Mouse (Mus musculus) heart, embryonic 15.5 days (tissue): ENCODE measurements at regions not wholly inside any gene's neighbourhood (a gene's known extent, or its start where the extent isn't known, plus 50 kb on each side); places are given as distances from the start of the nearest gene placed in this dataset.
"Not testable (repeated sequence)": the region's sequence is repeated elsewhere in the genome, so short reads cannot be mapped to it uniquely, and the experiment has no call there.

Source experiments
- ATAC-seq: fragments of 200-750 bp; cut with Nextera tagmentation; replicated peaks from 2 replicates; pipeline ENCODE4 v1.8.0; 2017; ENCODE audit warnings: low read depth, moderate TSS enrichment; ENCODE audit not compliant: insufficient number of reproducible peaks, insufficient read depth, low FRiP score
- H3K27ac ChIP-seq: fragments of 300-500 bp; sonication (generic); 2 replicates; pipeline ENCODE4 v1.5.1; 2015; ENCODE audit warnings: mild to moderate bottlenecking, inconsistent platforms
- H3K27me3 ChIP-seq: fragments of 300-500 bp; sonication (generic); 2 replicates; pipeline ENCODE4 v1.6.1; 2015; ENCODE audit warnings: inconsistent platforms
- H3K36me3 ChIP-seq: fragments of 300-500 bp; sonication (generic); 2 replicates; pipeline ENCODE4 v1.6.1; 2015; ENCODE audit warnings: mild to moderate bottlenecking, inconsistent platforms
- H3K4me1 ChIP-seq: fragments of 300-500 bp; sonication (generic); replicated peaks from 2 replicates; pipeline ENCODE4 v1.6.1; 2015; ENCODE audit warnings: inconsistent platforms
- H3K4me2 ChIP-seq: fragments of 300-500 bp; sonication (generic); 2 replicates; pipeline ENCODE4 v1.6.1; 2015; ENCODE audit warnings: inconsistent platforms, mild to moderate bottlenecking, moderate library complexity
- H3K4me3 ChIP-seq: fragments of 300-500 bp; sonication (generic); 2 replicates; pipeline ENCODE4 v1.5.1; 2015; ENCODE audit warnings: mild to moderate bottlenecking, inconsistent platforms
- H3K9ac ChIP-seq: fragments of 300-500 bp; sonication (generic); 2 replicates; pipeline ENCODE4 v1.6.1; 2015; ENCODE audit warnings: mild to moderate bottlenecking, inconsistent platforms
- H3K9me3 ChIP-seq: fragments of 300-500 bp; sonication (generic); replicated peaks from 2 replicates; pipeline ENCODE4 v1.6.1; 2016; ENCODE audit warnings: inconsistent platforms
- WGBS: fragments of 180-500 bp; shearing (Covaris S2); methylation state at CpG from one replicate; pipeline ENCODE4 v1.1.7; 2015; ENCODE audit warnings: mixed read lengths; 5-methylcytosine and 5-hydroxymethylcytosine counted together

DNA sequence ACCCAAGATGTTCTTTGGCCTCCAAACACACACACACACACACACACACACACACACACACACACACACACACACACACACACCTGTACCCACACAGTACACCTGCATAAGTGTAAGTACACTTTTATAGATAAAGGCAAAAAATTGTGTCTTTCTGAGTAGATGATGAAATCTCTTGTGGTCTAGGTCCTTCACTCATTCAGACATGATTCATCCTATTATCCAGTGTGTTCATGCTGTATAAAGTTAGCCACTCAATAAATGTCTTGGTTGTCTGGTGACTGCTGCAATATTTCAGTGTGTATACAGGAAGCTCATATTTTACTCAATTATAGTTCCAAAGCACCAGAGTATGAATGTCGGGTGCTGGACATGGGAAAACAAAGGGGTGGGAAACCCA, 131.5 kb upstream of the Gm21897 start:
- Histone ChIP-seq H3K4me1 (no peaks in the 10 kb centered on the region), H3K9ac (no peak overlapping the region), H3K4me2 (no peak overlapping the region), H3K27ac (no peak overlapping the region), H3K4me3 (no peak overlapping the region), H3K36me3 (no peaks in the 10 kb centered on the region), H3K27me3 (no peaks in the 10 kb centered on the region), H3K9me3 (no peaks in the 10 kb centered on the region)
- ATAC-seq = no peak
- 83% methylated on average over 1 of the region's 1 CpGs for WGBS

GRCm38 (mm10) chr16:15194926-15195711, 122.1 kb upstream of the Gm21897 start:
- Histone ChIP-seq H3K4me3 (no peak overlapping the region), H3K4me2 (no peak overlapping the region), H3K9me3 (no peaks in the 10 kb centered on the region), H3K36me3 (no peaks in the 10 kb centered on the region), H3K4me1 (peaks cover 15% of the 10 kb centered on the region), H3K27me3 (no peaks in the 10 kb centered on the region), H3K9ac (no peak overlapping the region), H3K27ac (peak overlapping the region; percentile 73)
- 33% methylated on average over 6 of the region's 6 CpGs for WGBS
- peak; percentile 63; the same call in 1 of the 2 replicates for ATAC-seq

- not testable (repeated sequence) for H3K9ac ChIP-seq, H3K27me3 ChIP-seq, H3K9me3 ChIP-seq, H3K4me2 ChIP-seq, ATAC-seq, H3K4me3 ChIP-seq, H3K36me3 ChIP-seq
- Histone ChIP-seq H3K27ac (peak overlapping the region; percentile 73), H3K4me1 (peaks cover 15% of the 10 kb centered on the region)
- WGBS = 80% methylated on average over 8 of the region's 12 CpGs
Measured at GRCm38 (mm10) chr16:15195931-15196330, 121.3 kb upstream of the Gm21897 start.

GRCm38 (mm10) chr16:15196855-15197254, 120.4 kb upstream of the Gm21897 start:
- H3K27ac ChIP-seq = no peak overlapping the region
- no peak overlapping the region for H3K4me3 ChIP-seq
- ATAC-seq = no peak
- peaks cover 15% of the 10 kb centered on the region for H3K4me1 ChIP-seq
- H3K36me3 ChIP-seq = no peaks in the 10 kb centered on the region
- H3K9me3 ChIP-seq = no peaks in the 10 kb centered on the region
- H3K4me2 ChIP-seq = no peak overlapping the region
- H3K27me3 ChIP-seq = no peaks in the 10 kb centered on the region
- no peak overlapping the region for H3K9ac ChIP-seq

DNA sequence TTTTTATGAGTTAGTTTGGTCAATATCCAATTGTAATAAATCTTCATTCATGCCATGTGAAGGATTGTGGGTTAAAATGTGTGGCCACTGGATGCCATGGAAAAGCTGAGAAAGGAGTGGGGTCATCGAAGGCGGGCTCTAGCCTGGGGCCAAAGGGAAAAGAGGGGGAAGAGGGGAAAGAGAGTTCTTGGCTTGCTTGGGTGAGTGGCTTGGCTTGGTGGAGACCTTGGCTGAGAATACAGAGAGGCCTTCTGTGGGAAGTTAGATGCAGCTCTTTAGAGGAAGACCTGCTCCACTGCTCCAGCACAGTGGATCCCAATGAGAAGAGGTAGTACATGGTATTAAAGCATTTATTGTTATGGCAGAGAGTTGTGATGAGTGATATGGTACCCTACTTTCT, 101.3 kb upstream of the Gm21897 start:
- no peak overlapping the region for H3K27ac ChIP-seq
- no peaks in the 10 kb centered on the region for H3K9me3 ChIP-seq
- H3K4me1 ChIP-seq = no peaks in the 10 kb centered on the region
- no peak overlapping the region for H3K9ac ChIP-seq
- no peak overlapping the region for H3K4me2 ChIP-seq
- WGBS = 85% methylated on average over 2 of the region's 2 CpGs
- no peak for ATAC-seq
- H3K4me3 ChIP-seq = no peak overlapping the region
- H3K36me3 ChIP-seq = no peaks in the 10 kb centered on the region
- H3K27me3 ChIP-seq = no peaks in the 10 kb centered on the region

- H3K27ac ChIP-seq = no peak overlapping the region
- no peaks in the 10 kb centered on the region for H3K27me3 ChIP-seq
- H3K9me3 ChIP-seq = no peaks in the 10 kb centered on the region
- H3K4me2 ChIP-seq = no peak overlapping the region
- H3K4me3 ChIP-seq = no peak overlapping the region
- no peaks in the 10 kb centered on the region for H3K36me3 ChIP-seq
- ATAC-seq = no peak
- 61% methylated on average over 4 of the region's 4 CpGs for WGBS
- H3K4me1 ChIP-seq = no peaks in the 10 kb centered on the region
- H3K9ac ChIP-seq = no peak overlapping the region
Measured at GRCm38 (mm10) chr16:15220961-15221547, 96.2 kb upstream of the Gm21897 start.

GRCm38 (mm10) chr16:15237836-15238235, 79.4 kb upstream of the Gm21897 start:
- no peaks in the 10 kb centered on the region for H3K9me3 ChIP-seq
- no peak overlapping the region for H3K9ac ChIP-seq
- ATAC-seq = no peak
- H3K27me3 ChIP-seq = no peaks in the 10 kb centered on the region
- H3K4me2 ChIP-seq = no peak overlapping the region
- no peak overlapping the region for H3K4me3 ChIP-seq
- no peaks in the 10 kb centered on the region for H3K36me3 ChIP-seq
- no peaks in the 10 kb centered on the region for H3K4me1 ChIP-seq
- no peak overlapping the region for H3K27ac ChIP-seq

DNA sequence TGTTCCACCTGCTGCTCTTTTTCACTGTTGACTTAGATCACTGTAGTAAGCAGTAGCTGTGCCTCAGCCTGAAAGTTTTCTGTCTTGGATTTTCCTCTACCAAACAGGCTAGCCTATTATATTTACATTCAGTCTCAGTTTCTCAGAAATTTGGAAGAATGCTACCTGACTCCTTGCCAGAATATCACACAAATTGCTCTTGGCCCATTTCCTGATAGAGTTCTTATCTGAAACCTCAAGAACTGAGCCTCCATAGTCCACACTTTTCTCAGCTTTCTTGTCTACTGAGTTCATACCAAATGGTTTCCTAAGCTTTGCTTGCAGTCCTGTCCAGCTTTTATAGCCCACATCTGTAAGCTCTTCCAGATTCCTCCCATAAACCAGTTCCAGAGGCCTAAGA, 78.8 kb upstream of the Gm21897 start:
- Histone ChIP-seq H3K9ac (no peak overlapping the region), H3K4me2 (no peak overlapping the region), H3K27ac (no peak overlapping the region), H3K4me1 (no peaks in the 10 kb centered on the region), H3K27me3 (no peaks in the 10 kb centered on the region), H3K4me3 (no peak overlapping the region), H3K36me3 (no peaks in the 10 kb centered on the region), H3K9me3 (no peaks in the 10 kb centered on the region)
- ATAC-seq = no peak

GRCm38 (mm10) chr16:15250186-15250585, 67.1 kb upstream of the Gm21897 start:
- ATAC-seq = no peak
- Histone ChIP-seq H3K4me2 (no peak overlapping the region), H3K36me3 (no peaks in the 10 kb centered on the region), H3K9me3 (no peaks in the 10 kb centered on the region), H3K27ac (no peak overlapping the region), H3K4me3 (no peak overlapping the region), H3K27me3 (no peaks in the 10 kb centered on the region), H3K4me1 (no peaks in the 10 kb centered on the region), H3K9ac (no peak overlapping the region)

DNA sequence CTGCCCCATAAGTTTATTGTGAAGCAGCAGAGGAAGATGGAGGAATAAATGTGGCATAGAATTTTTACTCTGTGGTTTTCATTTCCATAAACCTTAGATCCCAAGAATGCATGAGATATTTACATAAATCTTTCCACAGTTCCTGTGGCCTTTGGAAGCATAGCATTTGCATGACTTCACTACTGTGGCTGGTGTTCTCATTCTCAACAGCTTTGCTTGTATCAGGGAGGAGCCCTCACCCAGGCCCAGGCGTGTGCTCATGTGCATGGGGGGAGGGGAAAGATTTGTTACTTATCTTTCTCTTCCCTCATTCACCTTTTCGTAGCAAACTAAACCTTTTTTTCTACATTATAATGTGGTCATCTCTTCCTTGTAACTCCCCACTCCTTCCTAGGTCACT, 65.6 kb upstream of the Gm21897 start:
- WGBS = 58% methylated on average over 2 of the region's 2 CpGs

GRCm38 (mm10) chr16:15252666-15253347, 64.5 kb upstream of the Gm21897 start:
- Histone ChIP-seq H3K4me3 (no peak overlapping the region), H3K4me2 (no peak overlapping the region), H3K36me3 (no peaks in the 10 kb centered on the region), H3K27ac (peak overlapping the region; percentile 31; the same call in 1 of the 2 replicates), H3K27me3 (no peaks in the 10 kb centered on the region), H3K9me3 (no peaks in the 10 kb centered on the region), H3K4me1 (no peaks in the 10 kb centered on the region), H3K9ac (no peak overlapping the region)
- ATAC-seq = peak; percentile 67
- 56% methylated on average over 6 of the region's 6 CpGs for WGBS

More for the DNA sequence above, 65.6 kb upstream of the Gm21897 start:
- H3K9me3 ChIP-seq = no peaks in the 10 kb centered on the region
- no peak for ATAC-seq
- H3K4me2 ChIP-seq = no peak overlapping the region
- H3K4me1 ChIP-seq = no peaks in the 10 kb centered on the region
- no peaks in the 10 kb centered on the region for H3K27me3 ChIP-seq
- no peak overlapping the region for H3K4me3 ChIP-seq
- H3K36me3 ChIP-seq = no peaks in the 10 kb centered on the region
- H3K9ac ChIP-seq = no peak overlapping the region
- H3K27ac ChIP-seq = no peak overlapping the region

DNA sequence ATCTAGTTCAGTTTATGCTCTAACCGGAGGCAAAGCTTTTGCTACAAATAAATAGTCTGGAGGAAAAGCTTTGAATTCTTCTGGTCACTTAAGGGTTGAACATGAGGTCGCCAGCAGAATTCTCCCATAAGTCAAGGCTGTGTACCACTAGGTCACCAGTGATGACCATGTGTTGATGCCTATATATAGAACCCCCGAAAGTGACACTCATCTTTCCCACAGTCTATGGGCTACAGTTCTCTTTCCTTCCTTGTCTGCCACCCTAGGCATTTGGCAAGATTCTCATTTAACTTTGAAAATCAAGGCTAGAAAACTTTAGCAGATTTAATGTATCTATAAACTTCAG, 63.9 kb upstream of the Gm21897 start:
- 38% methylated on average over 3 of the region's 3 CpGs for WGBS
- ATAC-seq = no peak; the same call in 1 of the 2 replicates
- Histone ChIP-seq H3K27me3 (no peaks in the 10 kb centered on the region), H3K4me1 (no peaks in the 10 kb centered on the region), H3K4me2 (no peak overlapping the region), H3K36me3 (no peaks in the 10 kb centered on the region), H3K27ac (peak overlapping the region; percentile 31; the same call in 1 of the 2 replicates), H3K9me3 (no peaks in the 10 kb centered on the region), H3K9ac (no peak overlapping the region), H3K4me3 (no peak overlapping the region)
